Comparison of ENCODE assay signal across 11 mouse cellular contexts in genomic region chr1:140171581-140172154, GRCm38 (mm10). TPM values are rescaled to one million over a fixed set of nuclear protein-coding genes. Genes with fewer than 3 reads are reported as not detected.
DNase-seq lines count a peak whose midpoint lies in the region; ATAC-seq lines count a peak whose summit lies in the region.
"Had no signal": no experiment of that assay in that cellular context is flagged by ENCODE, and none has a peak within 500 bp of the region (broad histone marks: within the 10 kb centered on the region; RNA-seq: fewer than 3 reads in every experiment).

No protein-coding gene starts in this region.

- no peak overlapping the region for H3K27ac ChIP-seq in hindbrain, embryonic 11.5 days (ENCODE audit: low read depth, low read length)
- H3K27ac ChIP-seq in hindbrain, embryonic 12.5 days, result no peak overlapping the region
- H3K27ac ChIP-seq in midbrain, embryonic 13.5 days, result no peak overlapping the region
- no peak overlapping the region for H3K27ac ChIP-seq in midbrain, embryonic 16.5 days (ENCODE audit: low read length)
- H3K27ac ChIP-seq in stomach, embryonic 14.5 days (ENCODE audit: low read length), result no peak overlapping the region

- ATAC-seq in hindbrain, embryonic 11.5 days (ENCODE audit: low FRiP score), result no peak
- ATAC-seq in hindbrain, embryonic 12.5 days (ENCODE audit: low FRiP score), result no peak
- 0 out of 2 replicates have a peak, but pooled peaks have one; percentile 30 for ATAC-seq in midbrain, embryonic 13.5 days
- no peak for ATAC-seq in midbrain, embryonic 16.5 days
- ATAC-seq in stomach, embryonic 14.5 days (ENCODE audit: insufficient number of reproducible peaks, insufficient read depth, low FRiP score, low read depth), result no peak

- DNase-seq in hindbrain, embryonic 11.5 days (ENCODE audit: low spot score), result peak; percentile 32
- peak; percentile 45 for DNase-seq in ZHBTc4 (ENCODE audit: low read depth, low spot score)
- no peak for DNase-seq in urinary bladder, adult 18-20 months (ENCODE audit: low spot score in 2 of 2)
- no peak for DNase-seq in adrenal gland, adult 18-20 months (ENCODE audit: low spot score in 2 of 2)
- DNase-seq: cerebellum, postnatal 25 days; gastrocnemius, postnatal 10 days; kidney, postnatal 10 days had no signal

- no peaks in the 10 kb centered on the region for H3K36me3 ChIP-seq in hindbrain, embryonic 11.5 days (ENCODE audit: control insufficient read depth, insufficient read depth, low read length)
- no peaks in the 10 kb centered on the region for H3K36me3 ChIP-seq in hindbrain, embryonic 12.5 days
- no peaks in the 10 kb centered on the region for H3K36me3 ChIP-seq in midbrain, embryonic 13.5 days
- no peaks in the 10 kb centered on the region for H3K36me3 ChIP-seq in midbrain, embryonic 16.5 days (ENCODE audit: control insufficient read depth, insufficient read depth, low read length)
- H3K36me3 ChIP-seq in stomach, embryonic 14.5 days (ENCODE audit: control insufficient read depth, insufficient read depth, low read length), result no peaks in the 10 kb centered on the region

- no peaks in the 10 kb centered on the region for H3K4me1 ChIP-seq in hindbrain, embryonic 11.5 days (replicated peaks; ENCODE audit: control insufficient read depth, insufficient read depth, low read length)
- H3K4me1 ChIP-seq in hindbrain, embryonic 12.5 days, result no peaks in the 10 kb centered on the region
- no peaks in the 10 kb centered on the region for H3K4me1 ChIP-seq in midbrain, embryonic 13.5 days (replicated peaks)
- H3K4me1 ChIP-seq in midbrain, embryonic 16.5 days (ENCODE audit: control insufficient read depth, insufficient read depth, low read length), result no peaks in the 10 kb centered on the region
- no peaks in the 10 kb centered on the region for H3K4me1 ChIP-seq in stomach, embryonic 14.5 days (ENCODE audit: control insufficient read depth, insufficient read depth, low read length)

- no peaks in the 10 kb centered on the region for H3K9me3 ChIP-seq in hindbrain, embryonic 11.5 days (ENCODE audit: control insufficient read depth, low read length)
- H3K9me3 ChIP-seq in hindbrain, embryonic 12.5 days (replicated peaks), result no peaks in the 10 kb centered on the region
- H3K9me3 ChIP-seq in midbrain, embryonic 13.5 days, result no peaks in the 10 kb centered on the region
- H3K9me3 ChIP-seq in midbrain, embryonic 16.5 days (replicated peaks; ENCODE audit: control insufficient read depth, low read length, poor library complexity, severe bottlenecking), result no peaks in the 10 kb centered on the region
- no peaks in the 10 kb centered on the region for H3K9me3 ChIP-seq in stomach, embryonic 14.5 days (ENCODE audit: control insufficient read depth, low read depth, low read length)

- WGBS in hindbrain, embryonic 11.5 days, result 52% methylated on average over 4 of the region's 4 CpGs
- WGBS in hindbrain, embryonic 12.5 days, result 47% methylated on average over 4 of the region's 4 CpGs
- WGBS in midbrain, embryonic 13.5 days, result 43% methylated on average over 4 of the region's 4 CpGs
- WGBS in midbrain, embryonic 16.5 days, result 41% methylated on average over 4 of the region's 4 CpGs
- WGBS in stomach, embryonic 14.5 days, result 28% methylated on average over 4 of the region's 4 CpGs

- H3K9ac ChIP-seq in hindbrain, embryonic 11.5 days (ENCODE audit: low read depth, low read length), result no peak overlapping the region
- no peak overlapping the region for H3K9ac ChIP-seq in hindbrain, embryonic 12.5 days
- H3K9ac ChIP-seq in midbrain, embryonic 13.5 days (replicated peaks), result no peak overlapping the region
- H3K9ac ChIP-seq in midbrain, embryonic 16.5 days (ENCODE audit: low read depth, low read length), result no peak overlapping the region
- no peak overlapping the region for H3K9ac ChIP-seq in stomach, embryonic 14.5 days (replicated peaks; ENCODE audit: low read depth, low read length)

- H3K4me3 ChIP-seq in hindbrain, embryonic 11.5 days (ENCODE audit: low read depth, low read length), result no peak overlapping the region
- no peak overlapping the region for H3K4me3 ChIP-seq in hindbrain, embryonic 12.5 days
- H3K4me3 ChIP-seq in midbrain, embryonic 13.5 days (replicated peaks), result no peak overlapping the region
- H3K4me3 ChIP-seq in midbrain, embryonic 16.5 days (ENCODE audit: low read depth, low read length), result no peak overlapping the region
- H3K4me3 ChIP-seq in stomach, embryonic 14.5 days (ENCODE audit: low read depth, low read length), result no peak overlapping the region

- H3K27me3 ChIP-seq in hindbrain, embryonic 11.5 days (ENCODE audit: control insufficient read depth, insufficient read depth, low read length), result no peaks in the 10 kb centered on the region
- H3K27me3 ChIP-seq in hindbrain, embryonic 12.5 days, result no peaks in the 10 kb centered on the region
- no peaks in the 10 kb centered on the region for H3K27me3 ChIP-seq in midbrain, embryonic 13.5 days
- H3K27me3 ChIP-seq in midbrain, embryonic 16.5 days (ENCODE audit: control insufficient read depth, insufficient read depth, low read depth, low read length), result no peaks in the 10 kb centered on the region
- H3K27me3 ChIP-seq in stomach, embryonic 14.5 days (ENCODE audit: control insufficient read depth, insufficient read depth, low read length), result no peaks in the 10 kb centered on the region

- H3K4me2 ChIP-seq in hindbrain, embryonic 11.5 days (replicated peaks; ENCODE audit: low read depth, low read length), result no peak overlapping the region
- no peak overlapping the region for H3K4me2 ChIP-seq in hindbrain, embryonic 12.5 days (replicated peaks)
- no peak overlapping the region for H3K4me2 ChIP-seq in midbrain, embryonic 13.5 days (replicated peaks)
- H3K4me2 ChIP-seq in midbrain, embryonic 16.5 days (ENCODE audit: low read length), result no peak overlapping the region
- peak overlapping the region; percentile 14; the same call in 1 of the 2 replicates for H3K4me2 ChIP-seq in stomach, embryonic 14.5 days (replicated peaks; ENCODE audit: low read depth, low read length)

RNA-seq across cellular contexts. Expression of gene Cfh, which starts 11.9 kb away (rescaled TPM):
- 3.7 and 4.2 TPM in 2 replicates for polyA plus RNA-seq in hindbrain, embryonic 11.5 days (2014; fragmentation: Nextera tagmentation; extraction: Ambion mirVana)
- 4.8 and 5.4 TPM in 2 replicates for polyA plus RNA-seq in hindbrain, embryonic 12.5 days (2016; fragmentation: Nextera tagmentation; extraction: Ambion mirVana)
- polyA plus RNA-seq in midbrain, embryonic 13.5 days (2015; fragmentation: Nextera tagmentation; extraction: Ambion mirVana), result 10.2 and 11.4 TPM in 2 replicates
- polyA plus RNA-seq in midbrain, embryonic 16.5 days (2015; fragmentation: Nextera tagmentation; extraction: Ambion mirVana), result 16.3 and 18.7 TPM in 2 replicates
- 8.1 and 8.2 TPM in 2 replicates for polyA plus RNA-seq in stomach, embryonic 14.5 days (2014; fragmentation: Nextera tagmentation; extraction: Ambion mirVana)
- 100 to 1,000 TPM; 232 to 242 TPM for total RNA-seq in adrenal gland, adult 18-20 months (2021)

Comparison
In these comparisons a context has a peak if more than half of its experiments do, and no peak if none do; other contexts are left out.
1. DNase-seq: peak in hindbrain, embryonic 11.5 days (single experiment) and ZHBTc4 (single experiment); none in urinary bladder, adult 18-20 months (0 of 2) and adrenal gland, adult 18-20 months (0 of 2).